ENCODE assay signal across 8 mouse cellular contexts in genomic region chr7:81523663-81524017, GRCm38 (mm10). TPM values are rescaled to one million over a fixed set of nuclear protein-coding genes. Genes with fewer than 3 reads are reported as not detected.
DNase-seq lines count a peak whose midpoint lies in the region; ATAC-seq and TF ChIP-seq lines count a peak whose summit lies in the region.

No protein-coding gene starts in this region.

- peak; percentile 22; the same call in 1 of the 2 replicates for ATAC-seq in frontal cortex, adult (ENCODE audit: low TSS enrichment)
- peak; percentile 5; the same call in 1 of the 2 replicates for ATAC-seq in limb, embryonic 15.5 days (ENCODE audit: insufficient number of reproducible peaks, low FRiP score, low TSS enrichment, low read depth)
- peak; percentile 10; the same call in 1 of the 2 replicates for ATAC-seq in stomach, postnatal 0 days (ENCODE audit: low FRiP score, low TSS enrichment)

- no peaks in the 10 kb centered on the region for H3K27me3 ChIP-seq in thymus, adult 2 months (ENCODE audit: control insufficient read depth, insufficient read depth, low read length)
- H3K27me3 ChIP-seq in limb, embryonic 15.5 days, result no peaks in the 10 kb centered on the region
- no peaks in the 10 kb centered on the region for H3K27me3 ChIP-seq in stomach, postnatal 0 days (ENCODE audit: control insufficient read depth, insufficient read depth, low read length)

- peak overlapping the region; percentile 60 for H3K4me2 ChIP-seq in limb, embryonic 15.5 days
- peak overlapping the region; percentile 60 for H3K4me2 ChIP-seq in stomach, postnatal 0 days (replicated peaks; ENCODE audit: low read depth)

- peak overlapping the region; percentile 54 for H3K9ac ChIP-seq in limb, embryonic 15.5 days
- peak overlapping the region; percentile 63 for H3K9ac ChIP-seq in stomach, postnatal 0 days (ENCODE audit: low read length)

- peak overlapping the region; percentile 68 for H3K27ac ChIP-seq in thymus, adult 2 months (ENCODE audit: control insufficient read depth, insufficient read depth, low read length)
- H3K27ac ChIP-seq in limb, embryonic 15.5 days, result peak overlapping the region; percentile 96
- H3K27ac ChIP-seq in stomach, postnatal 0 days (replicated peaks), result peak overlapping the region; percentile 88

- H3K4me1 ChIP-seq in thymus, adult 2 months (replicated peaks; ENCODE audit: control insufficient read depth, insufficient read depth, low read length), result peaks cover 9% of the 10 kb centered on the region
- H3K4me1 ChIP-seq in limb, embryonic 15.5 days, result peaks cover 8% of the 10 kb centered on the region; the same call in 1 of the 2 replicates
- 0 out of 2 replicates have a peak, but pooled peaks cover 2% of the 10 kb centered on the region for H3K4me1 ChIP-seq in stomach, postnatal 0 days (replicated peaks; ENCODE audit: control insufficient read depth, insufficient read depth)

- no peak for DNase-seq in frontal cortex, postnatal 25 days (ENCODE audit: low spot score in 2 of 2)
- DNase-seq in thymus, adult 2 months, result no peak
- no peak for DNase-seq in thymus, adult 18-20 months
- DNase-seq in stomach, postnatal 0 days (ENCODE audit: low spot score), result no peak
- no peak for DNase-seq in B cell, adult 2 months
- DNase-seq in adrenal gland, postnatal 25 days, result no peak

- no peaks in the 10 kb centered on the region for H3K9me3 ChIP-seq in limb, embryonic 15.5 days
- H3K9me3 ChIP-seq in stomach, postnatal 0 days (ENCODE audit: control insufficient read depth, low read length), result no peaks in the 10 kb centered on the region

- H3K36me3 ChIP-seq in thymus, adult 2 months (ENCODE audit: control insufficient read depth, insufficient read depth, low read length), result peaks cover 7% of the 10 kb centered on the region; the same call in 1 of the 2 replicates
- H3K36me3 ChIP-seq in limb, embryonic 15.5 days, result peaks cover 13% of the 10 kb centered on the region
- no peaks in the 10 kb centered on the region for H3K36me3 ChIP-seq in stomach, postnatal 0 days (ENCODE audit: control insufficient read depth, insufficient read depth, low read length)

- no peak for TF ChIP-seq POLR2A in thymus, adult 2 months (IDR thresholded peaks at IDR 0.05; ENCODE audit: control insufficient read depth, extremely low read depth, insufficient read depth, low read length, poor library complexity)

- WGBS in thymus, adult 2 months, result 6% methylated on average over 13 of the region's 13 CpGs
- WGBS in limb, embryonic 15.5 days, result 5% methylated on average over 13 of the region's 13 CpGs
- 5% methylated on average over 13 of the region's 13 CpGs for WGBS in stomach, postnatal 0 days

- no peak for TF ChIP-seq EP300 in stomach, postnatal 0 days (optimal IDR thresholded peaks at IDR 0.05)

- TF ChIP-seq CTCF in thymus, adult 2 months (IDR thresholded peaks at IDR 0.05; ENCODE audit: borderline replicate concordance, control insufficient read depth, extremely low read depth, insufficient read depth, low read length, poor library complexity), result 0 out of 2 replicates have a peak, but pooled peaks have one; percentile 2
- TF ChIP-seq CTCF in stomach, postnatal 0 days (IDR thresholded peaks at IDR 0.05; ENCODE audit: low read depth), result no peak

- H3K4me3 ChIP-seq in thymus, adult 2 months (ENCODE audit: control insufficient read depth, insufficient read depth, low read length), result peak overlapping the region; percentile 90
- peak overlapping the region; percentile 64 for H3K4me3 ChIP-seq in limb, embryonic 15.5 days
- peak overlapping the region; percentile 73 for H3K4me3 ChIP-seq in stomach, postnatal 0 days (ENCODE audit: low read depth, low read length)

RNA-seq across cellular contexts. Expression of gene BC048679, which starts 25.6 kb away (rescaled TPM):
- not detected in 2 replicates for polyA plus RNA-seq in thymus, adult 2 months (2012; rRNA removed)
- not detected in 2 replicates for polyA plus RNA-seq in limb, embryonic 15.5 days (2015; fragmentation: Nextera tagmentation; extraction: Ambion mirVana)
- not detected in 2 replicates for polyA plus RNA-seq in stomach, postnatal 0 days (2015; fragmentation: Nextera tagmentation; extraction: Ambion mirVana)
- not detected in 2 replicates for total RNA-seq in adrenal gland, postnatal 25 days (2021)

RNA-seq across cellular contexts. Expression of gene Ap3b2, which starts 29.9 kb away (rescaled TPM):
- polyA plus RNA-seq in thymus, adult 2 months (2012; rRNA removed), result 0.60 and 0.65 TPM in 2 replicates
- 0.24 TPM in 2 replicates for polyA plus RNA-seq in limb, embryonic 15.5 days (2015; fragmentation: Nextera tagmentation; extraction: Ambion mirVana)
- polyA plus RNA-seq in stomach, postnatal 0 days (2015; fragmentation: Nextera tagmentation; extraction: Ambion mirVana), result 2.1 and 2.2 TPM in 2 replicates
- 9.3 and 13.1 TPM in 2 replicates for total RNA-seq in adrenal gland, postnatal 25 days (2021)

RNA-seq across cellular contexts. Expression of gene Fsd2, which starts 43.1 kb away (rescaled TPM):
- polyA plus RNA-seq in thymus, adult 2 months (2012; rRNA removed), result 1.5 and 3.2 TPM in 2 replicates
- polyA plus RNA-seq in limb, embryonic 15.5 days (2015; fragmentation: Nextera tagmentation; extraction: Ambion mirVana), result 1.7 and 6.6 TPM in 2 replicates
- 0.06 and 0.11 TPM in 2 replicates for polyA plus RNA-seq in stomach, postnatal 0 days (2015; fragmentation: Nextera tagmentation; extraction: Ambion mirVana)
- 0.29 and 0.85 TPM in 2 replicates for total RNA-seq in adrenal gland, postnatal 25 days (2021)

RNA-seq across cellular contexts. Expression of gene Whamm, which starts 47.4 kb away (rescaled TPM):
- polyA plus RNA-seq in thymus, adult 2 months (2012; rRNA removed), result 29.8 and 30.4 TPM in 2 replicates
- 4.6 TPM in 2 replicates for polyA plus RNA-seq in limb, embryonic 15.5 days (2015; fragmentation: Nextera tagmentation; extraction: Ambion mirVana)
- 3.5 and 3.8 TPM in 2 replicates for polyA plus RNA-seq in stomach, postnatal 0 days (2015; fragmentation: Nextera tagmentation; extraction: Ambion mirVana)
- 21.4 and 25.0 TPM in 2 replicates for total RNA-seq in adrenal gland, postnatal 25 days (2021)
